Mouse (Mus musculus) testis, adult 2 months (tissue): ENCODE measurements around the gene Tbx5. TPM values are rescaled to one million over a fixed set of nuclear protein-coding genes. Genes with fewer than 3 reads are reported as not detected.

Experiments used
- H3K27ac ChIP-seq: fragments of 200-500 bp; 2 replicates; pipeline ENCODE4 v1.5.1; 2012; ENCODE audit warnings: low read depth, low read length; ENCODE audit not compliant: control insufficient read depth, insufficient read depth
- H3K27me3 ChIP-seq: fragments of 200-500 bp; 2 replicates; pipeline ENCODE4 v1.6.1; 2012; ENCODE audit warnings: mild to moderate bottlenecking, low read length, moderate library complexity; ENCODE audit not compliant: control insufficient read depth, insufficient read depth
- H3K36me3 ChIP-seq: fragments of 200-500 bp; 2 replicates; pipeline ENCODE4 v1.6.1; 2012; ENCODE audit warnings: mild to moderate bottlenecking, low read length; ENCODE audit not compliant: control insufficient read depth, insufficient read depth
- H3K4me1 ChIP-seq: fragments of 200-500 bp; 2 replicates; pipeline ENCODE4 v1.6.1; 2012; ENCODE audit warnings: low read length; ENCODE audit not compliant: control insufficient read depth, insufficient read depth
- H3K4me3 ChIP-seq: fragments of 200-500 bp; 2 replicates; pipeline ENCODE4 v1.5.1; 2012; ENCODE audit warnings: low read depth, mild to moderate bottlenecking, low read length, moderate library complexity, mixed read lengths; ENCODE audit not compliant: control insufficient read depth
- CTCF ChIP-seq: fragments of 200-500 bp; IDR thresholded peaks from 2 replicates; pipeline ENCODE4 v1.5.1; 2012; ENCODE audit warnings: low read depth, mild to moderate bottlenecking, inconsistent platforms, low read length, moderate library complexity; ENCODE audit not compliant: control insufficient read depth, insufficient read depth, insufficient replicate concordance
- POLR2A ChIP-seq: fragments of 200-500 bp; IDR thresholded peaks from 2 replicates; pipeline ENCODE4 v1.6.1; 2012; ENCODE audit warnings: low read depth, mild to moderate bottlenecking, inconsistent platforms, low read length, moderate library complexity; ENCODE audit not compliant: control insufficient read depth
- polyA plus RNA-seq: library from polyadenylated mRNA; depleted of rRNA; stranded (reverse); fragments of >200 nt; gene quantifications from 2 replicates; pipeline ENCODE4 v1.2.3, GENCODE M21; 2012

Gene Tbx5
- polyA plus RNA-seq, 1 experiment, result 5.8 TPM

- Histone ChIP-seq H3K4me3 (peak overlapping the region; percentile 33), H3K4me1 (peaks cover 8% of the 10 kb centered on the region), H3K36me3 (no peaks in the 10 kb centered on the region), H3K27ac (no peak overlapping the region), H3K27me3 (no peaks in the 10 kb centered on the region)
- no peak for TF ChIP-seq CTCF
- no peak for TF ChIP-seq POLR2A
Measured at GRCm38 (mm10) chr5:119866277-119867235, 34.1 kb downstream of the Tbx5 start.

DNA sequence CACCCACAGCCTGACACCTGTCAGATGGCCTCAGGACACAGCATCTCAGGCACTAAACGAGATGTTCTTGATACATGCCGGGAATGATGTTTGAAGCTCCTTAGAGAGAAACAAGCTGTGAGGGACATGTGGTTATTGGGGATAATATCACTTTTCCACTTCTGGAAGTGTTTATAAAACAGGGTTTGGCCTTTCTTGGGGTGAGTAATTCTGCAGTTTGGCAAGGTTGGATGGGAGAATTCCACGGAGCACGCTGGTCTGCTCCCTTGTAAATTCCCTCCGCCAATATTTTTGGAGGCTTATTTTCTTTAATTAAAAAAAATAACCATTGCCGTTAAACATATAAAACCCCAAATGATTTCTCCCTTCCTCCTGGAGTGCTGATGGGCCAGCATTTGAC is 35.5 kb downstream of the Tbx5 start:
- TF ChIP-seq CTCF (no peak), POLR2A (no peak)
- no peak overlapping the region for H3K27ac ChIP-seq
- H3K36me3 ChIP-seq, result no peaks in the 10 kb centered on the region
- no peaks in the 10 kb centered on the region for H3K27me3 ChIP-seq
- peaks cover 8% of the 10 kb centered on the region for H3K4me1 ChIP-seq
- no peak overlapping the region for H3K4me3 ChIP-seq

- H3K36me3 ChIP-seq, result no peaks in the 10 kb centered on the region
- no peaks in the 10 kb centered on the region for H3K27me3 ChIP-seq
- TF ChIP-seq CTCF, result no peak
- TF ChIP-seq POLR2A, result no peak
- H3K4me1 ChIP-seq, result no peaks in the 10 kb centered on the region
- H3K4me3 ChIP-seq, result no peak overlapping the region
- no peak overlapping the region for H3K27ac ChIP-seq
Measured at GRCm38 (mm10) chr5:119875421-119875820, 43.0 kb downstream of the Tbx5 start.

DNA sequence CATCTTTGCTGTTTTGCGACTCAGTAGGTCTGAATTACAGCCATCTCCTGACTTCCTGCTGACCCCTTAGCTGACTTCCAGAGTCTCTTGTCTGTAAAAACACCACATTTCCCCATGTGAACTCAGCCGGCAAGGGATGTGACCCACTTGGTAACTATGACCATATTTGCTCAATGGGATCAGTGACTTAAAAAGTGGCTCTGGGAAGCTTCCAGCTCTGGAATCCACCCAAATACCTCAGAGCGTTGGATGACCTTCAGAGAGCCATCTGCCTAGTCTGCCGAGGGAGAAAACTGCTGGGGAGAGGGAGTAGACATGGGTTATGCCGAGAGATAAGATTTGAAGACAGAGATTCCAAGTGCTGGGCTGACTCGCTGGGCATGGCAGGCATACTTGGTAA is 44.7 kb downstream of the Tbx5 start:
- Histone ChIP-seq H3K4me3 (no peak overlapping the region), H3K27me3 (no peaks in the 10 kb centered on the region), H3K27ac (no peak overlapping the region), H3K36me3 (no peaks in the 10 kb centered on the region), H3K4me1 (no peaks in the 10 kb centered on the region)
- no peak for TF ChIP-seq CTCF
- TF ChIP-seq POLR2A, result no peak

GRCm38 (mm10) chr5:119885595-119885994 is 53.1 kb downstream of the Tbx5 start:
- H3K36me3 ChIP-seq, result no peaks in the 10 kb centered on the region
- H3K27me3 ChIP-seq, result 0 out of 2 replicates have a peak, but pooled peaks cover 2% of the 10 kb centered on the region
- H3K4me1 ChIP-seq, result peaks cover 2% of the 10 kb centered on the region
- no peak overlapping the region for H3K4me3 ChIP-seq
- no peak for TF ChIP-seq POLR2A
- TF ChIP-seq CTCF, result no peak
- no peak overlapping the region for H3K27ac ChIP-seq

- H3K4me3 ChIP-seq, result no peak overlapping the region
- H3K27me3 ChIP-seq, result 0 out of 2 replicates have a peak, but pooled peaks cover 2% of the 10 kb centered on the region
- no peak for TF ChIP-seq CTCF
- no peaks in the 10 kb centered on the region for H3K36me3 ChIP-seq
- H3K27ac ChIP-seq, result no peak overlapping the region
- peaks cover 2% of the 10 kb centered on the region for H3K4me1 ChIP-seq
Measured at GRCm38 (mm10) chr5:119887381-119887780, 54.9 kb downstream of the Tbx5 start.

- Histone ChIP-seq H3K4me3 (no peak overlapping the region), H3K27ac (no peak overlapping the region), H3K36me3 (no peaks in the 10 kb centered on the region), H3K27me3 (no peaks in the 10 kb centered on the region), H3K4me1 (no peaks in the 10 kb centered on the region)
- no peak for TF ChIP-seq POLR2A
- TF ChIP-seq CTCF, result no peak
Measured at GRCm38 (mm10) chr5:119891960-119892359, 59.5 kb downstream of the Tbx5 start.

GRCm38 (mm10) chr5:119893060-119893459 is 60.6 kb downstream of the Tbx5 start:
- no peaks in the 10 kb centered on the region for H3K36me3 ChIP-seq
- H3K4me3 ChIP-seq, result no peak overlapping the region
- no peaks in the 10 kb centered on the region for H3K4me1 ChIP-seq
- H3K27ac ChIP-seq, result no peak overlapping the region
- no peak for TF ChIP-seq CTCF
- no peaks in the 10 kb centered on the region for H3K27me3 ChIP-seq
